24 mouse cellular contexts compared by ENCODE assay signal in the genomic region with DNA sequence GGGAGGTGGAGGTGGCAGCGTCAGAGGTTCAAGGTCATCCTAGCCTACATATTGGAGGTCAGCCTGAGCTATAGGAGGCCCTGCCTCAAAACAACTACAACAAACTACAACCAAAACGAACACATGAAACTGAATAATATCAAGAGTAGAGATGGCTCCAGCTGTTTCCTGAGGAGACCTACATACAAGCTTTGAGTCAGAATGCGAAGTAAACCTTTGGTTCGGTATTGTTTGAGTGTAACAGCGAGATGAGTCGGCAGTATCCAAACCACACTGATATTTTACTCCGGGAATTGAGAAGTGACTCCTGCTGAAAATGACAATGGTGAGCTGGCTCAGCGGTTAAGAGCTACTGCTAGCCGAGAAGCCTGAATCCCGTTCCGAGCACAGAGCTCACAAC. TPM values are rescaled to one million over a fixed set of nuclear protein-coding genes. Genes with fewer than 3 reads are reported as not detected.
DNase-seq lines count a peak whose midpoint lies in the region; ATAC-seq and TF ChIP-seq lines count a peak whose summit lies in the region.
"Had no signal": no experiment of that assay in that cellular context is flagged by ENCODE, and none has a peak within 500 bp of the region (broad histone marks: within the 10 kb centered on the region; RNA-seq: fewer than 3 reads in every experiment).

No protein-coding gene starts in this region.

- intact Hi-C loops in gastrocnemius, adult 2 months (cut with DNase I) = no loop called here
- intact Hi-C loops in gastrocnemius, postnatal 36 days (cut with DNase I) = no loop called here

- TF ChIP-seq CTCF in gastrocnemius, adult 2 months (IDR thresholded peaks at IDR 0.05) = no peak

- 0 out of 2 replicates have a peak, but pooled peaks have one; percentile 15 for ATAC-seq in granulocyte monocyte progenitor cell, adult 5-6 weeks (replicated peaks; ENCODE audit: poor library complexity, severe bottlenecking)
- ATAC-seq: forebrain, embryonic 14.5 days; forebrain, postnatal 0 days had no signal

- peak overlapping the region; percentile 24; the same call in 1 of the 2 replicates for H3K27ac ChIP-seq in gastrocnemius, adult 2 months
- H3K27ac ChIP-seq: embryonic facial prominence, embryonic 13.5 days; embryonic facial prominence, embryonic 15.5 days; forebrain, embryonic 10.5 days; forebrain, embryonic 12.5 days had no signal

- DNase-seq in gastrocnemius, adult 2 months = no peak
- no peak for DNase-seq in gastrocnemius, postnatal 36 days
- peak; percentile 12 for DNase-seq in 416B (ENCODE audit: low read depth)
- DNase-seq in thymus, adult 18-20 months = no peak
- DNase-seq: adrenal gland, adult 2 months; adrenal gland, postnatal 10 days; adrenal gland, postnatal 25 days; cerebellum, adult 11 months; cerebellum, adult 18-20 months; cerebellum, adult 8-10 months; cerebellum, adult 9-11 months; cerebellum, postnatal 14 days; cerebellum, postnatal 36 days; embryo, embryonic 11 days; forebrain, postnatal 0 days had no signal

- no peak overlapping the region for H3K4me3 ChIP-seq in gastrocnemius, adult 2 months
- H3K4me3 ChIP-seq: embryonic facial prominence, embryonic 13.5 days; embryonic facial prominence, embryonic 15.5 days; erythroblast, embryonic 14.5 days; forebrain, embryonic 10.5 days; forebrain, embryonic 12.5 days had no signal

RNA-seq across cellular contexts. Expression of a gene that starts 34.2 kb away (rescaled TPM):
- 100 to 1,000 TPM; 248 to 338 TPM for total RNA-seq in gastrocnemius, adult 2 months (2021)
- total RNA-seq in gastrocnemius, postnatal 36 days (2021) = 100 to 1,000 TPM; 252 to 293 TPM
- not detected in 2 replicates for total RNA-seq in granulocyte monocyte progenitor cell, adult 5-6 weeks (2014; fragmentation: Nextera tagmentation)
- total RNA-seq in granulocyte monocyte progenitor cell, adult 5-6 weeks (2017) = not detected in 2 replicates
- total RNA-seq: common myeloid progenitor, adult 5-6 weeks; G1E had no signal

Comparison
In these comparisons a context has a peak if more than half of its experiments do, and no peak if none do; other contexts are left out.
1. RNA of a gene that starts 34.2 kb away (total RNA-seq): 248 to 338 TPM in gastrocnemius, adult 2 months and 252 to 293 TPM in gastrocnemius, postnatal 36 days; not detected in granulocyte monocyte progenitor cell, adult 5-6 weeks; every median in the first group is over 100 times any median in the second.